16 mouse cellular contexts compared by ENCODE assay signal in the genomic region with DNA sequence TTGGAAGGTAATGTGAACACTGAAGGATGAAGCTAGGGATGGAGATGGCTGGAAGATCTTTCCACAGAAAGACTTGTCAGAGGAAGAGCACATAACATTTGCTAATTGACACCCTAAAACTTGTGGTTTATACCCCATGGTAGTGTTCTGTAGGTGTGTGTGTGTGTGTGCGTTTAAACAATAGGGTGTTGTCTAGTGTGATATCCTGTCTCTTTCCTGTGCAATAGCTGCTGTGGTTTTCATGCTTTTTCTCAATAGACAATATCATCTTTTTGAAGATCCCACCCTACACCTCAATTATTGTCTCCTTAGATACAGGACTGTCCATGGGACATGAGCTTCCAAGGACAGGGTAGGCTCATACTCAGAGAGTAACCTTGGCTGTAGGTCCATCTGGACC.
"Had no signal": no experiment of that assay in that cellular context is flagged by ENCODE, and none has a peak within 500 bp of the region (broad histone marks: within the 10 kb centered on the region; RNA-seq: fewer than 3 reads in every experiment).

No protein-coding gene starts in this region.

- H3K36me3 ChIP-seq: limb, embryonic 15.5 days; liver, embryonic 12.5 days; midbrain, embryonic 12.5 days; neural tube, embryonic 12.5 days had no signal

- H3K27me3 ChIP-seq: limb, embryonic 15.5 days; liver, embryonic 12.5 days; midbrain, embryonic 12.5 days; neural tube, embryonic 12.5 days had no signal

- ATAC-seq: liver, embryonic 12.5 days; midbrain, embryonic 16.5 days had no signal

- H3K4me2 ChIP-seq: limb, embryonic 15.5 days; liver, embryonic 12.5 days; lung, embryonic 14.5 days; midbrain, embryonic 12.5 days; neural tube, embryonic 12.5 days had no signal

- H3K4me1 ChIP-seq: limb, embryonic 15.5 days; liver, embryonic 12.5 days; midbrain, embryonic 12.5 days; neural tube, embryonic 12.5 days had no signal

- H3K27ac ChIP-seq: layer of hippocampus, adult 2 months; limb, embryonic 15.5 days; liver, embryonic 12.5 days; macrophage; midbrain, embryonic 12.5 days; neural tube, embryonic 12.5 days; stomach, postnatal 0 days had no signal

- DNase-seq: kidney, adult 11 months; kidney, adult 9 months; kidney, postnatal 10 days; kidney, postnatal 4 days; lung, embryonic 14.5 days; lung, postnatal 10 days; right cerebral cortex, postnatal 14 days; thymus, postnatal 14 days had no signal

- H3K9me3 ChIP-seq: limb, embryonic 15.5 days; liver, embryonic 12.5 days; midbrain, embryonic 12.5 days; neural tube, embryonic 12.5 days had no signal

- H3K4me3 ChIP-seq: layer of hippocampus, adult 2 months; limb, embryonic 15.5 days; liver, embryonic 12.5 days; midbrain, embryonic 12.5 days; neural tube, embryonic 12.5 days had no signal

- H3K9ac ChIP-seq: limb, embryonic 15.5 days; liver, embryonic 12.5 days; lung, embryonic 14.5 days; midbrain, embryonic 12.5 days; neural tube, embryonic 12.5 days had no signal
